Mouse (Mus musculus): ENCODE data around the gene Ripk1.

- TF ChIP-seq CTCF (IDR thresholded peaks at IDR 0.05) (peak; percentile 67), EP300 (IDR thresholded peaks at IDR 0.05; ENCODE audit: insufficient read depth, low read depth, low read length) (no peak), POLR2A (IDR thresholded peaks at IDR 0.05; ENCODE audit: insufficient read depth, low read depth, low read length) (peak; percentile 71; the same call in 1 of the 2 replicates)
Measured at GRCm38 (mm10) chr13:34002058-34003006, at the start of gene Ripk1, which contains the start of gene Serpinb6a.

Measured in heart, adult 2 months (tissue).